Mouse (Mus musculus) hindbrain, embryonic 14.5 days (tissue): Measurements from ENCODE around the gene Siva1. TPM values are rescaled to one million over a fixed set of nuclear protein-coding genes. Genes with fewer than 3 reads are reported as not detected.
A peak's percentile ranks its signal among the peaks of the same experiment; 100 is the strongest.

ENCODE experiments used
- ATAC-seq: fragments of 200-750 bp; cut with Nextera tagmentation; 2 replicates; pipeline ENCODE4 v1.8.0; 2017; ENCODE audit warnings: moderate number of reproducible peaks, mild to moderate bottlenecking, moderate TSS enrichment, moderate library complexity; ENCODE audit not compliant: low FRiP score
- DNase-seq: peaks from one replicate; pipeline ENCODE4 v3.0.0-alpha.2; 2015; ENCODE audit warnings: low spot score
- H3K27ac ChIP-seq: fragments of 300-500 bp; sonication (generic); 2 replicates; pipeline ENCODE4 v1.5.1; 2014; ENCODE audit warnings: mild to moderate bottlenecking, moderate library complexity
- H3K27me3 ChIP-seq: fragments of 300-500 bp; sonication (generic); 2 replicates; pipeline ENCODE4 v1.6.1; 2014; ENCODE audit warnings: mild to moderate bottlenecking, low read length, mixed read lengths; ENCODE audit not compliant: control insufficient read depth, insufficient read depth
- H3K36me3 ChIP-seq: fragments of 300-500 bp; sonication (generic); replicated peaks from 2 replicates; pipeline ENCODE4 v1.6.1; 2014; ENCODE audit not compliant: control insufficient read depth, insufficient read depth
- H3K4me1 ChIP-seq: fragments of 300-500 bp; sonication (generic); replicated peaks from 2 replicates; pipeline ENCODE4 v1.6.1; 2014; ENCODE audit warnings: antibody characterized with exemption, low read length, mixed read lengths; ENCODE audit not compliant: control insufficient read depth, insufficient read depth
- H3K4me2 ChIP-seq: fragments of 300-500 bp; sonication (generic); replicated peaks from 2 replicates; pipeline ENCODE4 v1.6.1; 2014; ENCODE audit warnings: mild to moderate bottlenecking, moderate library complexity
- H3K4me3 ChIP-seq: fragments of 300-500 bp; sonication (generic); replicated peaks from 2 replicates; pipeline ENCODE4 v1.5.1; 2014; ENCODE audit warnings: mild to moderate bottlenecking, low read length
- H3K9ac ChIP-seq: fragments of 300-500 bp; sonication (generic); 2 replicates; pipeline ENCODE4 v1.6.1; 2014
- H3K9me3 ChIP-seq: fragments of 300-500 bp; sonication (generic); 2 replicates; pipeline ENCODE4 v1.6.1; 2016; ENCODE audit warnings: low read length; ENCODE audit not compliant: control insufficient read depth
- WGBS: fragments of 180-500 bp; shearing (Covaris S2); extraction: QIAGEN DNeasy Blood & Tissue Kit; methylation state at CpG from one replicate; pipeline ENCODE4 v1.1.7; 2014; 5-methylcytosine and 5-hydroxymethylcytosine counted together
- microRNA-seq: library from miRNA; unstranded; fragments of <30 nt; microRNA quantifications from one replicate; pipeline ENCODE4, GENCODE M21; 2016
- polyA plus RNA-seq: library from polyadenylated mRNA; unstranded; fragments of >200 nt; fragmentation: Nextera tagmentation; extraction: Ambion mirVana; gene quantifications from 2 replicates; pipeline ENCODE4 v1.2.1, GENCODE M21; 2014

The Siva1 gene
- polyA plus RNA-seq, 1 experiment from 2014 or later, result 58.4 TPM

GRCm38 (mm10) chr12:112679027-112679996 is 34.8 kb downstream of the Siva1 start:
- Histone ChIP-seq H3K4me2 (peak overlapping the region; percentile 93), H3K27ac (no peak overlapping the region), H3K27me3 (peaks cover 26% of the 10 kb centered on the region), H3K36me3 (no peaks in the 10 kb centered on the region), H3K9me3 (no peaks in the 10 kb centered on the region), H3K9ac (peak overlapping the region; percentile 53), H3K4me1 (peaks cover 25% of the 10 kb centered on the region), H3K4me3 (peak overlapping the region; percentile 47)
- 4% methylated on average over 79 of the region's 87 CpGs for WGBS
- DNase-seq (no peak), ATAC-seq (peak; percentile 44)

- no peaks in the 10 kb centered on the region for H3K36me3 ChIP-seq
- no peaks in the 10 kb centered on the region for H3K9me3 ChIP-seq
- H3K4me3 ChIP-seq, result no peak overlapping the region
- H3K4me1 ChIP-seq, result peaks cover 12% of the 10 kb centered on the region; the same call in 1 of the 2 replicates
- DNase-seq (no peak), ATAC-seq (no peak)
- H3K27me3 ChIP-seq, result peaks cover 20% of the 10 kb centered on the region
- no peak overlapping the region for H3K9ac ChIP-seq
- no peak overlapping the region for H3K4me2 ChIP-seq
- 45% methylated on average over 7 of the region's 7 CpGs for WGBS
- no peak overlapping the region for H3K27ac ChIP-seq
Observed at GRCm38 (mm10) chr12:112683351-112683750, 38.9 kb downstream of the Siva1 start.

GRCm38 (mm10) chr12:112688458-112688857 is 44.0 kb downstream of the Siva1 start:
- DNase-seq (no peak), ATAC-seq (no peak)
- H3K9ac ChIP-seq, result no peak overlapping the region
- H3K27ac ChIP-seq, result no peak overlapping the region
- H3K4me3 ChIP-seq, result no peak overlapping the region
- WGBS, result 81% methylated on average over 15 of the region's 15 CpGs
- no peaks in the 10 kb centered on the region for H3K27me3 ChIP-seq
- no peaks in the 10 kb centered on the region for H3K9me3 ChIP-seq
- no peaks in the 10 kb centered on the region for H3K36me3 ChIP-seq
- H3K4me1 ChIP-seq, result peaks cover 6% of the 10 kb centered on the region
- no peak overlapping the region for H3K4me2 ChIP-seq

GRCm38 (mm10) chr12:112693185-112694126 is 49.0 kb downstream of the Siva1 start:
- 2% methylated on average over 54 of the region's 54 CpGs for WGBS
- Histone ChIP-seq H3K4me2 (peak overlapping the region; percentile 75), H3K4me3 (peak overlapping the region; percentile 54), H3K27me3 (no peaks in the 10 kb centered on the region), H3K9me3 (no peaks in the 10 kb centered on the region), H3K36me3 (no peaks in the 10 kb centered on the region), H3K4me1 (peaks cover 12% of the 10 kb centered on the region), H3K27ac (peak overlapping the region; percentile 89), H3K9ac (peak overlapping the region; percentile 89)
- DNase-seq, result peak; percentile 97
- peak; percentile 97 for ATAC-seq

- ATAC-seq (no peak; the same call in 1 of the 2 replicates), DNase-seq (no peak)
- 75% methylated on average over 10 of the region's 10 CpGs for WGBS
- Histone ChIP-seq H3K9me3 (no peaks in the 10 kb centered on the region), H3K4me3 (peak overlapping the region; percentile 54), H3K27me3 (no peaks in the 10 kb centered on the region), H3K9ac (peak overlapping the region; percentile 89), H3K4me2 (peak overlapping the region; percentile 75), H3K27ac (peak overlapping the region; percentile 89), H3K4me1 (peaks cover 12% of the 10 kb centered on the region), H3K36me3 (no peaks in the 10 kb centered on the region)
Observed at GRCm38 (mm10) chr12:112694127-112694475, 49.6 kb downstream of the Siva1 start.

- no peaks in the 10 kb centered on the region for H3K9me3 ChIP-seq
- H3K4me1 ChIP-seq, result peaks cover 17% of the 10 kb centered on the region
- H3K4me2 ChIP-seq, result no peak overlapping the region
- ATAC-seq, result no peak
- H3K4me3 ChIP-seq, result no peak overlapping the region
- H3K27me3 ChIP-seq, result 0 out of 2 replicates have a peak, but pooled peaks cover 1% of the 10 kb centered on the region
- no peak overlapping the region for H3K27ac ChIP-seq
- WGBS, result 83% methylated on average over 3 of the region's 3 CpGs
- H3K9ac ChIP-seq, result no peak overlapping the region
- DNase-seq, result no peak
- no peaks in the 10 kb centered on the region for H3K36me3 ChIP-seq
Observed at GRCm38 (mm10) chr12:112696806-112697425, 52.4 kb downstream of the Siva1 start.

Small RNA genes lying within 50 kb of the gene (microRNA-seq; reads per million reads assigned to microRNA genes)
- gene Mir6939, result 0.48 reads per million

Other genes with a start within 250 kb of the Siva1 start
- 0.18 and 0.19 TPM in 2 replicates for gene A530016L24Rik, start 155.2 kb upstream of the Siva1 start, polyA plus RNA-seq
- 64.6 and 72.2 TPM in 2 replicates for gene Tmem179, start 127.9 kb upstream of the Siva1 start, polyA plus RNA-seq
- gene Inf2, start 55.9 kb upstream of the Siva1 start, polyA plus RNA-seq, result 1.0 and 1.5 TPM in 2 replicates
- gene Adssl1, start 24.6 kb upstream of the Siva1 start, polyA plus RNA-seq, result 5.3 and 5.5 TPM in 2 replicates
- gene Akt1, start 30.2 kb downstream of the Siva1 start, polyA plus RNA-seq, result 69.2 and 70.3 TPM in 2 replicates
- gene Zbtb42, start 34.1 kb downstream of the Siva1 start, polyA plus RNA-seq, result 2.2 and 4.7 TPM in 2 replicates
- 39.5 and 41.9 TPM in 2 replicates for gene Cep170b, start 75.8 kb downstream of the Siva1 start, polyA plus RNA-seq
- 7.1 and 7.9 TPM in 2 replicates for gene Pld4, start 116.0 kb downstream of the Siva1 start, polyA plus RNA-seq
- 1.9 and 2.5 TPM in 2 replicates for gene Ahnak2, start 158.0 kb downstream of the Siva1 start, polyA plus RNA-seq
- 20.2 and 21.0 TPM in 2 replicates for gene Clba1, start 164.3 kb downstream of the Siva1 start, polyA plus RNA-seq
- gene Cdca4, start 184.7 kb downstream of the Siva1 start, polyA plus RNA-seq, result 39.1 and 43.4 TPM in 2 replicates
- gene Gpr132, start 223.5 kb downstream of the Siva1 start, polyA plus RNA-seq, result not detected in 2 replicates